Mouse (Mus musculus): ENCODE data around the gene Ndufc1. TPM values are rescaled to one million over a fixed set of nuclear protein-coding genes. Genes with fewer than 3 reads are reported as not detected.
"Not testable (repeated sequence)": the region's sequence is repeated elsewhere in the genome, so short reads cannot be mapped to it uniquely, and the experiment has no call there.

Ndufc1 gene
- total and polyA plus RNA-seq, 3 experiments, result 341 to 794 (median 705) TPM

- DNase-seq, result peak; percentile 94
These were observed 12.3 kb downstream of the Ndufc1 start, which contains the start of gene Mgarp for GRCm38 (mm10) chr3:51396219-51397068. TSS of gene Mgarp (minus strand) at chr3:51396738.

- DNase-seq, result no peak
These were observed 13.2 kb downstream of the Ndufc1 start for GRCm38 (mm10) chr3:51395461-51396145.

GRCm38 (mm10) chr3:51394881-51395280, 13.9 kb downstream of the Ndufc1 start:
- DNase-seq, result no peak

- no peak for DNase-seq
These were observed 15.1 kb downstream of the Ndufc1 start for GRCm38 (mm10) chr3:51393651-51394050.

- DNase-seq, result not testable (repeated sequence)
These were observed 15.8 kb downstream of the Ndufc1 start for GRCm38 (mm10) chr3:51393018-51393417.

- peak; percentile 77 for DNase-seq
These were observed 17.2 kb downstream of the Ndufc1 start for GRCm38 (mm10) chr3:51391591-51391990.

- DNase-seq, result no peak
These were observed 17.7 kb downstream of the Ndufc1 start for GRCm38 (mm10) chr3:51391095-51391494.

- no peak for DNase-seq
These were observed 19.9 kb downstream of the Ndufc1 start for GRCm38 (mm10) chr3:51388904-51389303.

GRCm38 (mm10) chr3:51387868-51388381, 20.9 kb downstream of the Ndufc1 start:
- DNase-seq, result no peak

- DNase-seq, result no peak
These were observed 21.7 kb downstream of the Ndufc1 start for GRCm38 (mm10) chr3:51387134-51387451.

GRCm38 (mm10) chr3:51386441-51387133, 22.2 kb downstream of the Ndufc1 start:
- peak; percentile 70 for DNase-seq

GRCm38 (mm10) chr3:51383409-51383808, 25.4 kb downstream of the Ndufc1 start:
- no peak for DNase-seq

GRCm38 (mm10) chr3:51380660-51381014, 28.2 kb downstream of the Ndufc1 start:
- no peak for DNase-seq

- peak; percentile 43 for DNase-seq
These were observed 28.8 kb downstream of the Ndufc1 start for GRCm38 (mm10) chr3:51379786-51380659.

GRCm38 (mm10) chr3:51378665-51378946, 30.2 kb downstream of the Ndufc1 start:
- no peak for DNase-seq

GRCm38 (mm10) chr3:51377878-51378664, 30.7 kb downstream of the Ndufc1 start:
- DNase-seq, result peak; percentile 47

GRCm38 (mm10) chr3:51375307-51376265, 33.2 kb downstream of the Ndufc1 start:
- peak; percentile 56 for DNase-seq

GRCm38 (mm10) chr3:51373544-51373943, 35.2 kb downstream of the Ndufc1 start:
- DNase-seq, result no peak

- peak; percentile 79 for DNase-seq
These were observed 35.9 kb downstream of the Ndufc1 start for GRCm38 (mm10) chr3:51372883-51373282.

GRCm38 (mm10) chr3:51371826-51372225, 37.0 kb downstream of the Ndufc1 start:
- peak; percentile 57 for DNase-seq
